Mouse (Mus musculus): ENCODE results near the gene Mdn1. TPM values are rescaled to one million over a fixed set of nuclear protein-coding genes. Genes with fewer than 3 reads are reported as not detected.

The Mdn1 gene
- polyA plus RNA-seq, 1 experiment from 2014 or later, result 4.5 TPM

DNA sequence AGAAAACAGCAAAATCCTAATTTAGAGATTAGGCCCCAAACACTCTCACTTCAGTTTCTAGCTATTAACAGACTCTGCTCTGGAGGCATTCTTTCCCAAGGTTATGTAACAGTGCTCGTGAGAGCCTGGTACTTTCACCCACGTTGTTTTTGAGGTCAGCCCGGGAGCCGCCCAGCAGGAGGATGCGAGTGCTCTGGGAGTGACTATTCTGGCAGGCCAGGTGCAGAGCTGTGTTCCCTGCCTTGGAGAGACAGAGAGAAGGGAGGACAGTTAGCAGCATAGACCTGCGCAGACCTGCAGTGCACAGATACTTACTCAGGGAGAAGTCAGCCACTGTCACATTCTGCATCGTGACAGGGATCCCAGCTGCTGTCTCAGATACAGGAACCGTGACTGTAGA is 167.3 kb downstream of the Mdn1 start:
- no peak for ATAC-seq (ENCODE audit: low FRiP score, low TSS enrichment)
- TF ChIP-seq EP300 (optimal IDR thresholded peaks at IDR 0.05), result no peak
- TF ChIP-seq CTCF (IDR thresholded peaks at IDR 0.05; ENCODE audit: low read depth), result no peak
- H3K36me3 ChIP-seq (ENCODE audit: control insufficient read depth, insufficient read depth, low read length), result no peaks in the 10 kb centered on the region
- no peak overlapping the region for H3K9ac ChIP-seq (ENCODE audit: low read length)
- H3K27ac ChIP-seq (replicated peaks), result no peak overlapping the region
- no peaks in the 10 kb centered on the region for H3K9me3 ChIP-seq (ENCODE audit: control insufficient read depth, low read length)
- no peaks in the 10 kb centered on the region for H3K4me1 ChIP-seq (replicated peaks; ENCODE audit: control insufficient read depth, insufficient read depth)
- 64% methylated on average over 8 of the region's 8 CpGs for WGBS
- H3K27me3 ChIP-seq (ENCODE audit: control insufficient read depth, insufficient read depth, low read length), result no peaks in the 10 kb centered on the region
- no peak overlapping the region for H3K4me2 ChIP-seq (replicated peaks; ENCODE audit: low read depth)
- DNase-seq (ENCODE audit: low spot score), result no peak
- no peak overlapping the region for H3K4me3 ChIP-seq (ENCODE audit: low read depth, low read length)

Other genes with a start within 250 kb of the Mdn1 start
- gene Gja10, start 54.4 kb upstream of the Mdn1 start, polyA plus RNA-seq (2015; fragmentation: Nextera tagmentation; extraction: Ambion mirVana), result not detected in 2 replicates
- 15.7 and 19.4 TPM in 2 replicates for gene Casp8ap2, start 41.7 kb upstream of the Mdn1 start, polyA plus RNA-seq (2015; fragmentation: Nextera tagmentation; extraction: Ambion mirVana)
- gene Lyrm2, start 143.1 kb downstream of the Mdn1 start, polyA plus RNA-seq (2015; fragmentation: Nextera tagmentation; extraction: Ambion mirVana), result 87.8 and 88.1 TPM in 2 replicates

Measured in stomach, postnatal 0 days (tissue).